Mouse (Mus musculus): ENCODE measurements around the gene Polr1b. TPM values are rescaled to one million over a fixed set of nuclear protein-coding genes. Genes with fewer than 3 reads are reported as not detected.

The Polr1b gene
- polyA plus RNA-seq, 1 experiment = 18.3 TPM

- DNase-seq (ENCODE audit: low spot score) = no peak
These were observed 17.3 kb downstream of the Polr1b start for GRCm38 (mm10) chr2:129118061-129118460.

GRCm38 (mm10) chr2:129121986-129122385 is 21.2 kb downstream of the Polr1b start:
- no peak for DNase-seq (ENCODE audit: low spot score)

GRCm38 (mm10) chr2:129129412-129129929 is 28.7 kb downstream of the Polr1b start, which contains the start of gene Chchd5:
Chchd5 (plus strand) TSS chr2:129129700.
- peak; percentile 66 for DNase-seq (ENCODE audit: low spot score)

GRCm38 (mm10) chr2:129129987-129130545 is 29.3 kb downstream of the Polr1b start:
- no peak for DNase-seq (ENCODE audit: low spot score)

- no peak for DNase-seq (ENCODE audit: low spot score)
These were observed 30.0 kb downstream of the Polr1b start for GRCm38 (mm10) chr2:129130776-129131175.

- no peak for DNase-seq (ENCODE audit: low spot score)
These were observed 31.4 kb downstream of the Polr1b start for GRCm38 (mm10) chr2:129132231-129132630.

GRCm38 (mm10) chr2:129133006-129133805 is 32.4 kb downstream of the Polr1b start:
- DNase-seq (ENCODE audit: low spot score) = no peak

GRCm38 (mm10) chr2:129139906-129140305 is 39.1 kb downstream of the Polr1b start:
- no peak for DNase-seq (ENCODE audit: low spot score)

- no peak for DNase-seq (ENCODE audit: low spot score)
These were observed 48.0 kb downstream of the Polr1b start for GRCm38 (mm10) chr2:129148836-129149235.

- DNase-seq (ENCODE audit: low spot score) = no peak
These were observed 49.6 kb downstream of the Polr1b start for GRCm38 (mm10) chr2:129150386-129150785.

GRCm38 (mm10) chr2:129151111-129151510 is 50.3 kb downstream of the Polr1b start:
- no peak for DNase-seq (ENCODE audit: low spot score)

- no peak for DNase-seq (ENCODE audit: low spot score)
These were observed 52.0 kb downstream of the Polr1b start for GRCm38 (mm10) chr2:129152751-129153150.

- no peak for DNase-seq (ENCODE audit: low spot score)
These were observed 64.0 kb downstream of the Polr1b start for GRCm38 (mm10) chr2:129164815-129165214.

GRCm38 (mm10) chr2:129166466-129167463 is 66.0 kb downstream of the Polr1b start:
- DNase-seq (ENCODE audit: low spot score) = no peak

GRCm38 (mm10) chr2:129173386-129173785 is 72.6 kb downstream of the Polr1b start:
- no peak for DNase-seq (ENCODE audit: low spot score)

GRCm38 (mm10) chr2:129174474-129174873 is 73.7 kb downstream of the Polr1b start:
- DNase-seq (ENCODE audit: low spot score) = no peak

- no peak for DNase-seq (ENCODE audit: low spot score)
These were observed 74.8 kb downstream of the Polr1b start for GRCm38 (mm10) chr2:129175636-129176035.

Other genes with a start within 250 kb of the Polr1b start
- 1.7 and 2.0 TPM in 2 replicates for gene Fbln7, start 238.0 kb upstream of the Polr1b start, polyA plus RNA-seq (2012; rRNA removed)
- 4.1 and 4.2 TPM in 2 replicates for gene Zc3h8, start 156.9 kb upstream of the Polr1b start, polyA plus RNA-seq (2012; rRNA removed)
- 2.4 and 4.6 TPM in 2 replicates for gene Zc3h6, start 133.6 kb upstream of the Polr1b start, polyA plus RNA-seq (2012; rRNA removed)
- gene Gm10762, start 133.3 kb upstream of the Polr1b start, polyA plus RNA-seq (2012; rRNA removed) = 3.8 and 4.0 TPM in 2 replicates
- gene Vinac1, start 52.8 kb upstream of the Polr1b start, polyA plus RNA-seq (2012; rRNA removed) = 0.13 and 0.17 TPM in 2 replicates
- 10.1 and 12.0 TPM in 2 replicates for gene Ttl, start 35.1 kb upstream of the Polr1b start, polyA plus RNA-seq (2012; rRNA removed)
- gene Chchd5, start 28.7 kb downstream of the Polr1b start, polyA plus RNA-seq (2012; rRNA removed) = 19.4 and 19.5 TPM in 2 replicates
- 26.0 and 34.4 TPM in 2 replicates for gene Slc20a1, start 97.8 kb downstream of the Polr1b start, polyA plus RNA-seq (2012; rRNA removed)
- gene Ckap2l, start 196.2 kb downstream of the Polr1b start, polyA plus RNA-seq (2012; rRNA removed) = 0.52 and 1.4 TPM in 2 replicates
- gene Il1a, start 209.0 kb downstream of the Polr1b start, polyA plus RNA-seq (2012; rRNA removed) = not detected in 2 replicates